Mouse (Mus musculus) urinary bladder, postnatal 4 days (tissue): Measurements from ENCODE around the gene Ube2q2.
A peak's percentile ranks its signal among the peaks of the same experiment; 100 is the strongest.
"Not testable (repeated sequence)": the region's sequence is repeated elsewhere in the genome, so short reads cannot be mapped to it uniquely, and the experiment has no call there.

ENCODE experiments used
- DNase-seq, 2 experiments: peaks; one replicate each; pipeline ENCODE4 v3.0.0; 2021 to 2022; ENCODE audit warnings: low spot score in 2 of 2

Ube2q2 gene

DNA sequence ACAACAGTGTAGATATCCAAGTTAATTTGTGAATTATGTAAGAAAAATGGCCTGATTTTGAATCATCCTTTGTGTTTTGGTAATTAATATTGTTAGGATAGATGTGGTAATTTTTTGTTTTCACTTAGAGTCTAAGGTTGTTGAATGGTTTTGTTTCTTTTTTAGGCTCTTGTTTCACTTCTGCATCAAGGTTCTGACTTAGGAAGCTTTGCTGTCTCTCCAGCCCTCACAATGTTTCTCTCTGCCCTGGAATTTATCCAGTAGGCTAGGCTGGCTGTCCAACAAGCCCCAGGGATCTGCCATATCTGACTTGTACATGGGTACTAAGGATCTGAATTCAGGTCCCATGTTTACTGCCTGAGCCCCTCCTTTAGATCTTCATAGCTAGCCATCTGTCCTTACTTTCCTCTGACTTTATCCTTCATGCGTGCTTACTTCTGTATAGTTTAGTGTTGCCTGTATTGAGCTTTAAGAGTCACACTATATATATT, 23.6 kb downstream of the Ube2q2 start:
- DNase-seq = no peak

DNA sequence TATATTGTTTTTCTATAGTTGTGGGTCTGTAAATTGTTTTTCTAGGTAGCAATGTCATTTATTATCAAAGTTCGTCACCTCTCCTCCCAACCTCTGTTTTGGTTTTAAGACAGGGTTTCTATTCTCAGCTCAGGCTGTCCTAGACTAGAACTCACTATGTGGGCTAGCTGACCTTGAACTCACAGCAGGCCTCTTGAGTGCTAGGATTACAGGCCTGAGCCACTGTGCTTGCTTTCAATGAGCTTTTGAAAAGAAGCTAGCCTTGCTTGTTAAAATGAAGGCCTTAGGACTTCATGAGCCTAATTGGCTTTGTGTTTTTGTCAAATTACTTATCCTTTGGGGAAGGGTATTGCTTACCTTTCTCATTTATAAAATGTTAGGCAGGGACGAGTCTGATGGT, 25.6 kb downstream of the Ube2q2 start:
- DNase-seq = no peak

DNA sequence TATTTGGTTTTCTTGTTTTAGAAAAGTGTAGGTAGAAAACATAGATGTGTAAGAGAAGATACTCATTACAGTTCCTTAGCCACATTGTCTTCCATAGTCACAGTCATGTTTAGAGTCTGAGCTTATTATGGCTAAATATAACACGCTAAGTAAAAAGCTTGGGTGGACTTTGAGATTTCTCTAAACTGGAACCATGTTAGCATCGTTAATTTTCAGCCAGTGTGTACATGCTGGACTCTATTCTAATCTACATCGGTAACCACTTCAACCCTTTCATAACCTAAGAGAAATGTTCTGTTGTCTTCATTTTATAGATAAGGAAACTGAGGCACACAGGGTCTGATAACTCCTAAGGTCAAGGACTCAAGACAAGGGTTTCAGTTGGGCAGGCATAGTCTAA, 47.2 kb downstream of the Ube2q2 start:
- no peak for DNase-seq

DNA sequence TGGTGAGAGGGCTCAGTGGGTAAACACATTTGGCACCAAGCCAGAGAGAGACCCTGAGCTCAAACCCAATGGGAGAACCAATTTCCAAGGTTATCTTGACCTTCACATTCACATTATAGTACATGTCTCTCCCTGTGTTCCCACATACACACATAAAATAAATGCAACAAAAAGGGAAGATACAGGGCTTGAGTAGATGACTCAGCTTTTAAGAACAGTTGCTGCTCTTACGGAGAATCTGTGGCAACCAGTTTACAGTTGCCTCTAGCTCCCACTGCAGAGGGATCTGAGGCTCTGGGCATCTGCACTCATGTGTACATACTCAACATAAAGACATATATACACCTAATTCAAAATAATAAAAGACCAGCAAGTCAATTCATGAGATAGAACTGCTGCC, 49.6 kb downstream of the Ube2q2 start:
- no peak for DNase-seq

DNA sequence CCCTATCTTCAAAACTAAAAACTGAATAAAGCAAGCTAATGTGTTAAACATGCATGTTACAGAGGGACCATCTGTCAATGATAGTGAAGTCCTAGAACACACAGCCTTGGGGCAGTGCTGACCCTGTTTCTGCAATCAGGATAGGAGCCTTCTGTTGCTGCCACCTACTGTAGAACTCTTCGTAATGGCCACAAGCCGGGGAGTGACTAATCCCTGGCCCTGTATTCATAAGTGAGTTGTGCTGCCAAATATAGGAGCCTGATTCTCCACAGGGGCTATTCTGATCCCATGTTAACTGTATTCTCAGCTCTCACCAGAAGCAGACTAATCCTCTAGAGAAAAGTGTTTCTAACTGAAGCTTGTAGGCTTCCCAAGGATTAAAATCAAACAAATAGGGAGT, 50.7 kb downstream of the Ube2q2 start:
- DNase-seq = no peak

DNA sequence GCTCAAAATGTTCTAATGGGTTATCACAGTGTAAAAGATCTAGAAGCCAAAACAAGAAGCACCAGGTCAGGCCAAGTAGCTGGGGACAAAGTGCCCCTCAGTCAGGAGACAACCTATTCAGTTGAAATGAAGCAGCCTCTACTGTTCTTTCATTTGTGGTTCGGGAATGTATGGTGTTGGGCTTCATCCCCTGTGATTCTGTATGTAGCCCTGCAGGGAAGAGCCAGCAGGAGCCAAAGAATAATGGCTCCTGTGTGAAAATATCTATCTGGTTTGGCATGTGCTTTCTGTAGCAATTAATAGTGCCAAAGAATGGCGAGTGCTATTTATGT, 59.8 kb downstream of the Ube2q2 start:
- DNase-seq = no peak

DNA sequence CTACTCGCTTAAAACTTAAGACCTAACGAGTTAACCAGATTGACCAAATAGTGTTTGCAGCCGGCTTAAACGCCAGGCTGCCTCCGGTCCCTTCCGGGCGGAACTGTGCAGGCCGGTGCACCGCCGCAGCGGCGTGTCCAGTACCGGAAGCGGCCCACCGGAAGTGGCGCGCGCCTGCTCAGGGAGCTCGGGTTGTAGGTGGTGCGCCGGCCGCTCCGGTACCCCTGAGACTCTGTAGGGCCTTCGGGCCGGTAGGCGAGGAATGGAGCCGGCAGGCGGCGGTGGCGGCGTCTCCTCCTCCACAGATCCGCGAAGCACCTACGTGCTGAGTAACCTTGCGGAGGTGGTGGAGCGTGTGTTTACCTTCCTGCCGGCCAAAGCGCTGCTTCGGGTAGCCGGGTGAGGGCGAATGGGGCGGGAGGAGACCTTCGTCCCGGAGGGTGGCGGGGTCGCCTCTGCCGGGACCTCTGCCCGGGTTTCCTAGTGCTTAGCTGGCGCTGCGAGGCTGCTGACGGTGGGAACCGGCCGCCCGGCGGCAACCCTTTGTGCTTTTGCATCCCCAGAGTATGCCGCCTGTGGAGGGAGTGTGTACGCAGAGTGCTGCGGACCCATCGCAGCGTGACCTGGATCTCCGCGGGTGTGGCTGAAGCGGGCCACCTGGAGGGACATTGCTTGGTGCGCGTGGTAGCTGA, 60.3 kb downstream of the Ube2q2 start, which contains the start of gene Fbxo22:
Fbxo22 (plus strand) TSS at position 136 of the 692 bp plus-strand sequence.
- DNase-seq = peak; percentile 82 to 88

DNA sequence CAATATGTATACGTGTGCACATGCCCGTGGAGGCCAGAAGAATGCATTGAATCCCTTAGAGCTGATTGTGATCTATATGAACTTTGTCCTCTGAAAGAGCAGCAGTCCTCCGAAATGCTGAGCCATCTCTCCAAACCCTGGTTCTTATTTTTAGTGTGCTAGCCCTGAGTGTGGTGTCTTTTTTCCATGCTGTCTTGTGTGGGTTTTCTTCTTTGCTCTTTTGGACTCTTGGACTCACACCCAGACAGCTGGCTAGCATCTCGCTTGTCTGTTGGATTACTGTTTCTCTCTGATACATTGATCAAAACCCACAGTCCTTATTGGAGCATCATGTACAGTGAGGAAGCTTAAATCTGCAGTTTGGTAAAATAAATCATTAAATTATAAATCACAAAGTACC, 63.0 kb downstream of the Ube2q2 start:
- no peak for DNase-seq

DNA sequence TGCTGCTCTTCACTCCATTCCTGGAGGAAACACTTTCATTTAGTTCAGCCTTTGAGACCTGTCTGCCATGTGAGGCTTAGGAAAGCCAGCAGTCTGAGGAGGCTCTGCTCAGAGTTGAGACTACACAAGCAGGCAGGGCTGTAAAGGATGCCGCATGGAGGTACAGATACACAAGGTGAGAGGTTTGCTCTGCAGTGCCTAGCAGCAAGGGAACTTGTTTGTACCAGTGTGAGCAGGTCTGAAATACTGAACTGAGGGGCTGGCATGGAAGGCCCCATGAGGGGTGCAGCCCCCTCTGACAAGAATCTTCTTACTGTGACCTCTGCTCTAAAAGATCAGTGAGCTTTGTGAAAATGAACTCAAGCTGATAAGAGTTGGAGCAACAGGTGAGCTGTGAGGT, 64.7 kb downstream of the Ube2q2 start:
- no peak for DNase-seq

DNA sequence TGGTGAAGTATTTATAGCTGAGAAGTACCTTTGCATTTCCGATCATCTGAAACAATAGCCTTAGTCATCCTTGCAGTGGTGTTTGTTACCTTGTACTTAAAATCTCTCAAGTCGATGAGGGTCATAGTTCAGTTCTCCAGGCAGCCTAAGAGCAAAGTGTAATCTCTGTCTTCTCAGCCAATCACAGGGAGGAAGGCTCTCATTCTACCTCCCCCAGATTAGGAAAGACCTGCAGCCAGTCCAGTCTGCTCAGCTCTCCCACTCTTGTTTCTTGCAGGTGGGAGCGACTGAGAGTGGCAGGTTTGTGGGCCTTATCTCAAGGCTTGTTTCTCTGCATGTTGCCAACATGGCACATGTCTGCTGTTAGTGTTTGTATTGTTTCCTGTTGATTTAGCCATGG, 66.4 kb downstream of the Ube2q2 start:
- DNase-seq = no peak

DNA sequence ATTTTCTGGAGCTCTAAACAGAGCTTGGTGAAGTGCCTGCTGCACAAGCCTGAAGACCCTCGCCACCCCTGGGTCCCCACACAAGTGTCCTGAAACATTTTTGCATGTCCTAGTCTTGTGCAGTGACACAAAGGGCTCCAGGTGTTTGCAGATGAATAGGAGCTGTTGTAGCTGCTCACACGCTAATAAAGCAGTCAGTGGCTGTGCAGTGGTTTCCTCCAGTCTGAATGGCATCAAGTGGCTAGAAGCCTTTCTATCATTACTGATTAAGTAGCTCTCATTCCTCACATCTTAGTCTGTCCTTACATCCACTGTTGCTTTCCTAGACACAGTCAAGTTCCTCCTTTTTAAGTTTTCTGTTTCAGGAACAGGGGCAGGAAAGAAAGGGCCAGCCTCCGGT, 67.0 kb downstream of the Ube2q2 start:
- no peak for DNase-seq

DNA sequence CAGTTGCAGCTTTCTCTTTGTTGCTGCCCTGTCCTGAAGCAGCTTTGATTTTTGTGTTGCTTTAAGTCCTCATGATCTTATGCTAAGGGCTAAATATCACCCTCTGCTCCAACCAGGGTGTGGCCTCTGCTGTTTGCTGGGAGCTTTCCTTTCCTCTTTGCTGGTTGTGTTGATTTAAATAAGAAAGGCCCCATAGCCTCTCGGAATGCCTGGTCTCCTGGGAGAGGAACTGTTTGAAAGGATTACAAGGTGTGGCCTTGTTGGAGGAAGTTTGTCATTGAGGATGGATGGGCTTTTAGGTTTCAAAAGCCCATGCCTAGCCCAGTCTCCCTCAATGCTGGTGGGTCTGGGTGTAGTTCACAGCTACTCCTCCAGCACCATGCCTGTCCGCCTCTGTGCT, 67.4 kb downstream of the Ube2q2 start:
- no peak for DNase-seq

DNA sequence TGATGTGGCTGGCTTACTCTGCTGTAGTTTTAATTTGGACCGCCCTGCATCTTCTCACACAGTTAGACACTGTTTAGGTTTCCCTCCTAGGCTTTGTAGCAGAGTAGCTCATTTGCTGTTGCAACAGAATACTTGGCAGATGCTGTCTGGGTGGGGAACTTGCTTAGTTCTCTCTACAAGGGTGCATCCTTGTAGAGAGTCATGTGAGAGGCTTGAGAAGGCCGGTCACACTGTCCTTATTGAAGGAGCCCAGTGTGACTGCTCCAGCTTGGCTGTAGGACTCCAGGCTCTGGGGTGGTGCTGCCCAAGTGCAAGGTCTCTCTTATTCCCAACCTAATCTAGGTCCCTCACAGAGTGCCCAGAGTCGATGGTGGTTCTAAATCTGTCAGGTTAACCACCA, 68.7 kb downstream of the Ube2q2 start:
- DNase-seq = no peak

DNA sequence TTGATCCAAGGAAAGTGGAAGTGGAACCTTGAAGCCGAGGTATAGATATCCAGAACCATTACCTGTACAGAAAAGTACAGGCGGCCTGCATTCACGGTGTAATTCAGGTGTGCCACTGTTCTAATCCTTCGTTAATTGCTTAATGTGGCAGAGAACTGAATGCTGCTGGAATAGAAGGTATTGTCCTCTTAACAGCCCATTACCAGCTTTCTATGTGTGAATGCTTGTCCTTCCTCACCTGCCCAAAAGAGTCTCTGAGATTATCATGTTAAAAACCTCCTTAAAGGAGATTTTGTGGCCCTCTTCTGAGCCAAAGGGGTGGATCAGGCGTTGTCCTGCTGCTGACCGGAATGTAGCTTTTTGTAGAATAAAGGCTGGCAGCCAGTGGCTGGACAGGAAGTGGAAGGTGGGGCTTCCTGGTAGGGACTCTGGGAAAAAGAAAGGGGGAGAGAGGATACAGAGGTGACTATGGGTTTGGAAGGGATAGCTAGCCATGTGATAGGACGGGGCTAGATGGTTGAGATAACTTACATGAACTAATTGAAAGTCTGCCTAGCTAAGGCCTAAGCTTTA, 76.6 kb downstream of the Ube2q2 start:
- DNase-seq = no peak

DNA sequence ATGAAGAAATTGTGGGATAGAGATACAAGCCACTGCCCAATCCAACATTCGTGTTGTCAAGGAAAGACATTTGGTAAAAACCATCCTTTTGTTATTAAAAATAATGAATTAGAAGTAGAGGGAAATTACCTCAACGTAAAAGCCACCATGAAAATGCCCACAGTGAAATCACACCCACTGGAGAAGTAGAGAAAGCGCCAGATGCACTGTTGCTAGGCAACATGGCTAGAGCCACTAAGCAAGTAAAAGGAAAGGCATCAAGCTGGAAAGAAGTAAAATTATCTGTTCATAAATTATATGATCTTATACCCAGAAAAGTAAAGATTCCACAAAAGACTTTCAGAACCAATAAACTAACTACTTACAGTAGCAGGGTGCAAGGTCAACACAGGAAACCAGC, 77.6 kb downstream of the Ube2q2 start:
- no peak for DNase-seq

DNA sequence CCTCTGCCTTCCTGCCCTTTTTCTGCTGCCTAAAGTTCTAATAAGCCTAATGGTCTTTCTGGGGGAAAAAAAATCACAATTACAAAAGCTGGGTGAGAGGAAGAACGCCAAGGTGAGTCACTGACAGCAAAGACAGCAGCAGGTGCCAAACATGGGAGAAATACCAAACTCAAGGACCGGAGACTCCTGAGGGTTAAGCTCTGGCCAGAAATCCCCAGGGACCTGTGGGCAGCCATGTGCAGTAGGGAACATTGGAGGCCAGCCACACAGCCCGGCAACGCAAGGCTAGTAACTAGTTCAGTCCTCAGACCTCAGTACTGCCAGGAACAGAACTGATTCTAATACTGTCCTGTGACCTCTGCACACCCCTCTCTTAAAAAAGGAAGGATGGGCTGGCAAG, 79.5 kb downstream of the Ube2q2 start:
- DNase-seq = no peak

DNA sequence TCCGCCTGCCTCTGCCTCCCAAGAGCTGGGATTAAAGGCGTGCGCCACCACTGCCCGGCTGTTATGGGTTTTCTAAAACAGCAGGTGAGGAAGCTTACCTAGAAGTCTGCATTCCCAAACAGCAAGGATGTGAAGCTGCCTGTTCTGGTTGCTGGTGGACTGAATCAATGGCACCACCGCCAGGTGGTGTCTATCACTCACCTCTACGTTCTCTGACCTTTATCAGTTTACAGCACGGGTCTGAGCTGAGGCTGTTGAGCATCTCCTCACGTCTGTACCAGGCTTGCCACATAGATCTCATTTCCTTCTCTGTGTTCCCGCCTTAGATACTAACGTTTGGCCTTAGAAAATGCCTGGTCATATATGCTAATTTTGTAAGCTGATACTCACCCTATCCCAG, 80.4 kb downstream of the Ube2q2 start:
- no peak for DNase-seq

DNA sequence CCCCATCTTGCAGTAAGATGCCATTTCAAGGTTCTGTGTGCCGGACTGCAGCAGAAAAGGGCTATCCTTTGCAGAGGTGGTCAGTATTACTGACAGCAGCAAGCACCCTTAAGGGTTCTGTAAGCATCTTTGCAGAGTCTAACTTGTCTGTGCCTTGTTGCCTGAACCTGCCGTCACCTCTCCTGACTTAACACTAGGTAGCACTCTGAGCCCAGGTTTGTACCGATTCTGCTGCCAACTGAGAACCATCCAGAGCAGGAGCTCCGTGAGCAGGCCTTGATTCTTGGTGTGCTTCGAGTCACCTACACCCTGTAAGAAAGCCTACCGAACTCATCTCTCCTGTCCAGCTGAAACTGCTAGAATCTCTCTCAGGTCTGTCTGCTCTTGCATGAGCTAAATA, 82.9 kb downstream of the Ube2q2 start:
- no peak for DNase-seq

DNA sequence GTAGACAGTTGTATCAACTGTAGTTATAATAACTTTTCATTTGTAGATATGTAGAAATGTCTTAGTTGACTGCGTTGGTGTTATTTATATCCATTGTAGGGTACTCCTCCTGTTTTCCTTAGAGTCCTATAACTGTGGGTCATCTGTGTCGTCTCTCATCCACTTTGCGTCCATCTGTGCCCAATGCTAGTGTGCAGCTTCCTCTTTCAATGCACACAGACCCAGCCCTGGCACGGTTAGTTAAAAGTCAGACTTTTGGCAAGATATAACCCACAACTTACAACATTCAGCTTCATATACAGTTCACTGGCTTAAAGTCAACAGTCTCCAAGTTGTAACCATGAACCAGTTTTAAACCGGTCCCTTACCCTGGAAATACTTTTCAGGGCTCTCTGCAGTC, 83.5 kb downstream of the Ube2q2 start:
- DNase-seq = no peak

DNA sequence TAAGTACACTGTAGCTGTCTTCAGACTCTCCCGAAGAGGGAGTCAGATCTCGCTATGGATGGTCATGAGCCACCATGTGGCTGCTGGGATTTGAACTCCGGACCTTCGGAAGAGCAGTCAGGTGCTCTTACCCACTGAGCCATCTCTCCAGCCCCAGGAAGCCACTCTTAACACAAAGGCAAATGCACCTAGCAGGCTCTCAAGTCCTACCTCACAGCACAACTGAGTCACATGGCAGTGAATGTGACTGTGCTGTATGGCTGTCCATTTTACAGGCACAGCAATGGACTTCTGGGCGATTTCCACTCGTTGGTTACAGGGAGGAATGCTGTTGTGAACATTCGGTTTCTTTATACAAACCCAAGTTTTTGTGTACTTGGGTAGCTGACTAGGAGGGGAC, 83.9 kb downstream of the Ube2q2 start:
- no peak for DNase-seq

DNA sequence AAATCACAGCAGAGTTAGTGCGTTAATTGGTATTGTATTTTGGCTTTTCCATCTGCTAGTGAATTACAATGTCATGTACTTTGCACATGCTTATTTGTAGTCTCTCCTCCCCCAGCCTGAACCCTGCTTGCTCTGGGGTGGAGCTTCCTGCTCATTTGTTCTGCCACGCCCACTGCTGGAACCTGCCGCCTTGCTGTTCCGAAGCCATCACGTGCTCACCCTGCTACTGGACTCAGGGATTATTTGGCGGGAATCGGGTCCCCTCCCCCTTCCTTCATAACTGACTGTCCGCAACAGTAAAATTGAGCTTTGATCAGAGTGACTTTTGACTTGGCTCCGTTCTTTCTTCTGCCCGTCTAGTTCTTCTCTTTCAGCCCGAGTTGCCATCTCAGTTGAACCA, 84.4 kb downstream of the Ube2q2 start:
- not testable (repeated sequence) for DNase-seq

DNA sequence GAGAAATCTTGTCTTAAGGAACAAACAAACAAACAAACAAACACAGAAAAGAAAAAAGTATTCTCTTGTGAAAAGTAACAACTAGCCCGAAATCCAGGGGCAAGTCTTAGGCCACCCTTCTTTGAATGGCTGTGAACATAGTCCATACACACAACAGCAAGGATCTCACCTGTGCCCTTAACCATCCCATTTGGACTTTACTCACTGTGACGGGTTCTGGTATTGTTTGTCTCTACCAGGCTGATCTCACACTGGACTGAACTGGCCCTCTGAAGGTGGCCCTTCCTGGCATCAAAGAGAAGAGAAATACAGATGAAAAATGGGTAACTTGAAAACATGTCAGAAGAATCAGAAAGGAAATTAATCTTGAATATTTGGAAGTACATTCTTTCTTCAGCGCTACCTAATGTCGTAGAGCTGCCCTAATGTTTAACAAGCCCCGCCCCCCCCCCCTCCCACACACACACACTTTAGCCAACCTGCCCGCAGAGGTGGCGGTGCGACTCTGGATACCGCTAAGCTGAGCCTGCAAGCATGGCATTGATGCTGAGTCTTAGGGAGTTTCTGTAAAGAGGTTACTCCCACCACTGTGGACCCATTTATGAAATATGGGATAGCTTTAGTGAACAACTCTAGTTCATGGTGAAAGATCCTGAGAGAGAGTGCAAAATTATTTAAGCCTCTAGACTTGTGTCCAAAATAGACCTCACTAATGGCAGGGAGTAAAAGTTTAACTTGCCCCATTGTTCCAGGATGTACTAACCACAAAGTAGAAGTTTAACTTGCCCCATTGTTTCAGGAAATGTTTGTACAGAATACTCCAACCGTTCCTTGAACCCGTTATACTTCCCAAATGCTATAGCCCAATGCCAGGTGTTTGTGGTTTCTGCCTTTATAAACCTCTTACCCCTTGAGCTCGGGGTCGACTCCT, 87.8 kb downstream of the Ube2q2 start:
- no peak for DNase-seq

DNA sequence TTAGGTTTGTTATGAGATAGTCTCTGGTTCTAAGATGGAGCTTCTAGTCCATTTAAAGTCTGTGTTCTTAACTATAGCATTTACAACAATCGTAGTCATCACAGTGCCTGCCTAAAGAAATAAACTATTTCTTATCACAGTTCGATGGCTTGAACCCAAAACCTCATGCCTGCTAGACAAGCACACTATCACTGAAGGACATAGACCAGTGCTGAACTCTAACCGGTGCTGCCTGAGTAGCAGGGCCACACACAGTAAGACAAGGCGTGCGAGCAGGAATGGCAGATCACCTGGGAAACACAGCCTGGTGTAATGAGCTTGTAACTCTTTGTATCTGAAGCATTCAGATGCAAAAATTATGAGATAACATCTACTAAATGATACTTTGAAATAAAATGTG, 92.2 kb downstream of the Ube2q2 start:
- DNase-seq = no peak
